Mouse (Mus musculus): ENCODE measurements around the gene Arid4b. TPM values are rescaled to one million over a fixed set of nuclear protein-coding genes. Genes with fewer than 3 reads are reported as not detected.

Arid4b gene
- polyA plus RNA-seq, 1 experiment = 49.6 TPM

GRCm38 (mm10) chr13:14103026-14103425 lies 40.0 kb downstream of the Arid4b start:
- Histone ChIP-seq H3K4me1 (ENCODE audit: control insufficient read depth, insufficient read depth, low read length) (no peaks in the 10 kb centered on the region), H3K9ac (ENCODE audit: low read depth, poor library complexity, severe bottlenecking) (no peak overlapping the region), H3K4me3 (ENCODE audit: low read depth, low read length) (no peak overlapping the region), H3K27me3 (ENCODE audit: control insufficient read depth, insufficient read depth, low read length, poor library complexity, severe bottlenecking) (no peaks in the 10 kb centered on the region), H3K27ac (ENCODE audit: insufficient read depth, low read length) (no peak overlapping the region), H3K9me3 (replicated peaks; ENCODE audit: control insufficient read depth, insufficient read depth, low read length, poor library complexity, severe bottlenecking) (no peaks in the 10 kb centered on the region), H3K36me3 (ENCODE audit: control insufficient read depth, insufficient read depth, low read length, poor library complexity, severe bottlenecking) (no peaks in the 10 kb centered on the region)
- TF ChIP-seq EP300 (IDR thresholded peaks at IDR 0.05; ENCODE audit: insufficient read depth, low read depth, low read length) = no peak

GRCm38 (mm10) chr13:14110154-14110873 lies 47.3 kb downstream of the Arid4b start:
- no peak overlapping the region for H3K9ac ChIP-seq (ENCODE audit: low read depth, poor library complexity, severe bottlenecking)
- H3K4me1 ChIP-seq (ENCODE audit: control insufficient read depth, insufficient read depth, low read length) = no peaks in the 10 kb centered on the region
- H3K36me3 ChIP-seq (ENCODE audit: control insufficient read depth, insufficient read depth, low read length, poor library complexity, severe bottlenecking) = no peaks in the 10 kb centered on the region
- H3K27me3 ChIP-seq (ENCODE audit: control insufficient read depth, insufficient read depth, low read length, poor library complexity, severe bottlenecking) = no peaks in the 10 kb centered on the region
- H3K4me3 ChIP-seq (ENCODE audit: low read depth, low read length) = no peak overlapping the region
- TF ChIP-seq CTCF (IDR thresholded peaks at IDR 0.05; ENCODE audit: low read depth, low read length) (no peak), POLR2A (IDR thresholded peaks at IDR 0.05; ENCODE audit: insufficient read depth, low read length) (no peak), EP300 (IDR thresholded peaks at IDR 0.05; ENCODE audit: insufficient read depth, low read depth, low read length) (no peak)
- H3K27ac ChIP-seq (ENCODE audit: insufficient read depth, low read length) = no peak overlapping the region
- H3K9me3 ChIP-seq (replicated peaks; ENCODE audit: control insufficient read depth, insufficient read depth, low read length, poor library complexity, severe bottlenecking) = no peaks in the 10 kb centered on the region

- TF ChIP-seq POLR2A (IDR thresholded peaks at IDR 0.05; ENCODE audit: insufficient read depth, low read length) = no peak
- TF ChIP-seq EP300 (IDR thresholded peaks at IDR 0.05; ENCODE audit: insufficient read depth, low read depth, low read length) = no peak
- no peak for TF ChIP-seq CTCF (IDR thresholded peaks at IDR 0.05; ENCODE audit: low read depth, low read length)
- H3K9me3 ChIP-seq (replicated peaks; ENCODE audit: control insufficient read depth, insufficient read depth, low read length, poor library complexity, severe bottlenecking) = no peaks in the 10 kb centered on the region
- H3K36me3 ChIP-seq (ENCODE audit: control insufficient read depth, insufficient read depth, low read length, poor library complexity, severe bottlenecking) = no peaks in the 10 kb centered on the region
- no peak overlapping the region for H3K9ac ChIP-seq (ENCODE audit: low read depth, poor library complexity, severe bottlenecking)
- H3K27ac ChIP-seq (ENCODE audit: insufficient read depth, low read length) = no peak overlapping the region
- no peaks in the 10 kb centered on the region for H3K4me1 ChIP-seq (ENCODE audit: control insufficient read depth, insufficient read depth, low read length)
- no peaks in the 10 kb centered on the region for H3K27me3 ChIP-seq (ENCODE audit: control insufficient read depth, insufficient read depth, low read length, poor library complexity, severe bottlenecking)
- no peak overlapping the region for H3K4me3 ChIP-seq (ENCODE audit: low read depth, low read length)
Observed at GRCm38 (mm10) chr13:14111146-14111545, 48.1 kb downstream of the Arid4b start.

- no peaks in the 10 kb centered on the region for H3K27me3 ChIP-seq (ENCODE audit: control insufficient read depth, insufficient read depth, low read length, poor library complexity, severe bottlenecking)
- H3K4me3 ChIP-seq (ENCODE audit: low read depth, low read length) = no peak overlapping the region
- TF ChIP-seq CTCF (IDR thresholded peaks at IDR 0.05; ENCODE audit: low read depth, low read length) (no peak), EP300 (IDR thresholded peaks at IDR 0.05; ENCODE audit: insufficient read depth, low read depth, low read length) (no peak), POLR2A (IDR thresholded peaks at IDR 0.05; ENCODE audit: insufficient read depth, low read length) (no peak)
- no peaks in the 10 kb centered on the region for H3K4me1 ChIP-seq (ENCODE audit: control insufficient read depth, insufficient read depth, low read length)
- H3K27ac ChIP-seq (ENCODE audit: insufficient read depth, low read length) = no peak overlapping the region
- no peaks in the 10 kb centered on the region for H3K9me3 ChIP-seq (replicated peaks; ENCODE audit: control insufficient read depth, insufficient read depth, low read length, poor library complexity, severe bottlenecking)
- no peaks in the 10 kb centered on the region for H3K36me3 ChIP-seq (ENCODE audit: control insufficient read depth, insufficient read depth, low read length, poor library complexity, severe bottlenecking)
- no peak overlapping the region for H3K9ac ChIP-seq (ENCODE audit: low read depth, poor library complexity, severe bottlenecking)
Observed at GRCm38 (mm10) chr13:14113746-14114528, 50.9 kb downstream of the Arid4b start.

- no peak for TF ChIP-seq CTCF (IDR thresholded peaks at IDR 0.05; ENCODE audit: low read depth, low read length)
- TF ChIP-seq EP300 (IDR thresholded peaks at IDR 0.05; ENCODE audit: insufficient read depth, low read depth, low read length) = no peak
- Histone ChIP-seq H3K36me3 (ENCODE audit: control insufficient read depth, insufficient read depth, low read length, poor library complexity, severe bottlenecking) (no peaks in the 10 kb centered on the region), H3K4me1 (ENCODE audit: control insufficient read depth, insufficient read depth, low read length) (no peaks in the 10 kb centered on the region)
Observed at GRCm38 (mm10) chr13:14115805-14116204, 52.8 kb downstream of the Arid4b start.

GRCm38 (mm10) chr13:14131651-14132050 lies 68.6 kb downstream of the Arid4b start:
- Histone ChIP-seq H3K27me3 (ENCODE audit: control insufficient read depth, insufficient read depth, low read length, poor library complexity, severe bottlenecking) (no peaks in the 10 kb centered on the region), H3K9me3 (replicated peaks; ENCODE audit: control insufficient read depth, insufficient read depth, low read length, poor library complexity, severe bottlenecking) (no peaks in the 10 kb centered on the region), H3K27ac (ENCODE audit: insufficient read depth, low read length) (no peak overlapping the region), H3K9ac (ENCODE audit: low read depth, poor library complexity, severe bottlenecking) (no peak overlapping the region), H3K4me1 (ENCODE audit: control insufficient read depth, insufficient read depth, low read length) (no peaks in the 10 kb centered on the region), H3K4me3 (ENCODE audit: low read depth, low read length) (no peak overlapping the region), H3K36me3 (ENCODE audit: control insufficient read depth, insufficient read depth, low read length, poor library complexity, severe bottlenecking) (peaks cover 3% of the 10 kb centered on the region; the same call in 1 of the 2 replicates)
- TF ChIP-seq POLR2A (IDR thresholded peaks at IDR 0.05; ENCODE audit: insufficient read depth, low read length) (no peak), CTCF (IDR thresholded peaks at IDR 0.05; ENCODE audit: low read depth, low read length) (no peak), EP300 (IDR thresholded peaks at IDR 0.05; ENCODE audit: insufficient read depth, low read depth, low read length) (no peak)

More at GRCm38 (mm10) chr13:14115805-14116204, 52.8 kb downstream of the Arid4b start:
- H3K4me3 ChIP-seq (ENCODE audit: low read depth, low read length) = no peak overlapping the region
- H3K27me3 ChIP-seq (ENCODE audit: control insufficient read depth, insufficient read depth, low read length, poor library complexity, severe bottlenecking) = no peaks in the 10 kb centered on the region
- H3K27ac ChIP-seq (ENCODE audit: insufficient read depth, low read length) = no peak overlapping the region
- H3K9ac ChIP-seq (ENCODE audit: low read depth, poor library complexity, severe bottlenecking) = no peak overlapping the region
- H3K9me3 ChIP-seq (replicated peaks; ENCODE audit: control insufficient read depth, insufficient read depth, low read length, poor library complexity, severe bottlenecking) = no peaks in the 10 kb centered on the region
